Mouse (Mus musculus): ENCODE measurements around the gene Eogt.

The Eogt gene

DNA sequence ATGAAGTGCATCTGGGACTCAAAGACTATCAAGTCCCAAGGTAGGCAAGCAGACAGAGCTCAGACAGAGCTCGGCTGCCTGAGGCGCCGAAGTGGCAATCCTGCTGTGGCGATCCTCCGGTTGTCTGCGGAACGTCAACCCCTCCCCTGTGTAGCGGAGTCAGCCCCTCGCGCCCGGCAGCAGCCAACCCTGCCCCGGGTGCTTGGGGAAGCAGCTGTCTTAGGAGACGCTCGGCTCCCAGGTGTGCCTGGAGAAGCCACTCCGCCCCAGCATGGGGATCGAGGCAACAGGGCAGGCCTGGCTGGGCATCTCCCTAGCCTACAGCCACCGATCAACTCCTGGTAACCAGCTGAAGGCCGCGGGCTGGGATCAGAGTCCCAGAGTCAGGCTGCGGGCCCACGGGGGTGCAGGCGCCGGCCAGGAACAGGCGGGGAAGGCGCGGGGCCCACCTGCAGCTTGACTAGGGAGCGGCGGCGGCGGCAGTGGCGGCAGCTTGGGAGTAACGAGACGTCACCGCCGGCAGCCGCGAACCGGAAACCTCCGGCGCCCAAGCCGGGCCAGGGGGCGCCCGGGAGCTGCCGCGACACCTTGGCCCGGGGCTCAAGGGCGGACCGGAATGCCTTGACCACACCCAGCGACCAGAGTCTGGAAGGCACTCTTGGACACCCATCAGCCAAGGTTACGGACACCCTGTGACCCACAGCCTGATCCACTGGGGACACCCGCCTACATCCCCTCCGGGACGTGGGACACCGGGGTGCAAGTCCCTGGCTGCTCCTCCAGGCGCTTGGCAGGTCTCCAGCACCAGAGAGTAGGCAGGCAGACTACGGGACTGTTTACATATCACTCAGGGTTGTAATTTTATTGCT is at the start of gene Eogt:
Gene Eogt (minus strand): TSS at position 800 of the 869 bp plus-strand sequence.
- in situ Hi-C loops (cut with MboI, MseI): loop anchor here (5.0 to 10.0 kb wide), 2 partner anchors 49 to 276 kb away; no protein-coding TSS in a partner anchor

DNA sequence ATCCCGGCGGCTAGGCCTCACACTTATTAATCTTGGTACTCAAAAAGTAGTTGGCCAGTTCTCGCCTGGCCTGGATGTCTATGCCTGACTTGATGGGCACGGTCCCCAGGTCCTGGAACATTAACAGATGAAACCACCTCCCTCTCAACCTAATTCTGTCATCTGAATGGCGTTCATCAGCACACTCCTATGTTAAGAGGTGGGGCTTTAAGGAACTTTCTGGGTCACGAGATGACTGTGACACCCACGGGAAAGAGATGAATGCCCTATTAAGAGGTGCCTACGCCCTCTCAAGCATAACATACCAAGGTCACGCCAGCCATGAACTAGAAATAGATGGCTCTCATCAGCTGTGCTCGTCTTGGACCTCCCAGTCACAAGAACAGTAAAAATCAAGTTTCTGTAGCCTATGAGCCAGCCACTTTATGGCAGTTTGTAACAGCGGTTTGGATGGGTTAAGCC is 30.4 kb upstream of the Eogt start:
- in situ Hi-C loops (cut with MboI, MseI): no loop called here

DNA sequence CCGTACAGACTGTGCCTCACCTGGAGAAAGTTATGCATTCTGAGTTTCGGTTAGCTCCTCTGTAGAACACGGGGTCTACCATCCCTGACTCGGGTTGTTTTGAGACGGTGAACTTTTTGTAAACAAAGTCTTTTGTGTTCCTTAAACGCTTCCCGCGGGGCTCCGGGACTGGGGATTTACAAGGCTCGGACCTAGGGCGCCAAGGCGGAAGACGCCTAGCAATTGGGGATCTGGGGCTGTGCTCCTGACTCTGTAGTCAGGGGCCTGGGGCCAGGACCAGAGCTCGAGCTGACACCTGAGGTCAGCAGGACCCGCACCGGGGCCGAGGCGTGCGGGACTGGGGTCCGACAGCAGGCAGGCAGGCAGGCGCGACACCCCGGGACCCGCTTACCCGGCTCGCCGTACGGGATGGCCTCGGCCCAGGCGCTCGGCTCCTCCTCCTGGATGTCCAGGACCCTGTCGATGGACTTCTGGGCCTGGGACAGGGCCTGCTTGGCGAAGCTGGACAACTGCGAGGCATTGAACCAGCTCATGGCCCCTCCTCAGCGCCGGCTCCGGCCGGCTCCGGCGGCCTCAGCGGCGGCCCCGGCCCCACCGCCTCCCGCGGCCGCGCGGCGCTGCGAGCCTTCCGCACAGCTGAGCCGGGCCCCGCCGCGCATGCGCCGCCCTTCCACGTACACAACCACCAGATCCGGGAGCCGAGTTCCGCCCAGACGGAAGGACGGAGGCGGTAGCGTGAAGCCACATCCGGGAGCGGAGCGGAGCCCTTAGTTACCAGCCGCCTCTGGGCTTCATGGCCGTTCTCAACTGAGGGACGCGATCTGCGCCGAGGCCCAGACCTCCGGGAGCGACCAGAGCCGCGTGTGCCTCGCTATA is 29.7 kb upstream of the Eogt start, which contains the start of gene Tmf1:
Gene Tmf1 (minus strand): TSS at position 632 of the 876 bp plus-strand sequence.
- in situ Hi-C loops (cut with MboI, MseI): no loop called here

DNA sequence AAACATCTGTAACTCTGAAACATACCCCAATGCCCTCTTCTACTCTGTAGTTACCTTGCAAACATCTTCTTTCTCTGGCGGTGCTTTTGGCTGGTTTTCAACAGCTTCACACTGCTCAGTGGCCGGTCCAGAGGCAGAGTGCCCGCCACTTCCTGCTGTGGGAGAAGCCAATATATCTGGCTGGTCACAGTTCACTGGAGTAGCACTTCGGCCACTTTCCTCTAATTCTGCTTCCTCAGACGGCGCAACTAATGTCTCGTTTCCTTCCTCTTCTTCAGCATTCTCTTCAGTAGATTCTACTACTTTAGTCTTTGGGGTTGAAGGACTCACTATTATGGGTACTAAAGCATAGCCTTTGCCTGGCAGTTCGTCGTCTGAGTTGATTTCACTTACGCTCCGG is 26.7 kb upstream of the Eogt start:
- in situ Hi-C loops (cut with MboI, MseI): no loop called here

DNA sequence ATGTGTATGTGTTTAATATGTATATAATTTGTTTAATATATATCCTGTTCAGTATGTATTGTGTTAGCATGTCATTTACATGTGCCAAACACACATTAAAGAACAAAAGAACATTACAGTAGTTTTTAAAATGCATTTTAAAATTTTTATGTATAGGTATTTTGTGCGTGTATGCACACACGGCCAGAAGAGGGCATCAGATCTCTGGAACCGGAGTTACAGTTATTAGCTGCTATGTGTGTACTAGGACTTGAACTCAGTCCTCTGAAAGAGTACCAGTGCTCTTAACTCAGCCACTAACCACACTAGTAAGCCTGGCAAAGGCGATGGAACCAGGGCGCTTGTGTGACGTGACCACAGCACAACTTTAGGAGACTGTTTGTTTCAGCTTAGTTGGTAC is 1.2 kb upstream of the Eogt start:
- in situ Hi-C loops (cut with MboI, MseI): no loop called here

DNA sequence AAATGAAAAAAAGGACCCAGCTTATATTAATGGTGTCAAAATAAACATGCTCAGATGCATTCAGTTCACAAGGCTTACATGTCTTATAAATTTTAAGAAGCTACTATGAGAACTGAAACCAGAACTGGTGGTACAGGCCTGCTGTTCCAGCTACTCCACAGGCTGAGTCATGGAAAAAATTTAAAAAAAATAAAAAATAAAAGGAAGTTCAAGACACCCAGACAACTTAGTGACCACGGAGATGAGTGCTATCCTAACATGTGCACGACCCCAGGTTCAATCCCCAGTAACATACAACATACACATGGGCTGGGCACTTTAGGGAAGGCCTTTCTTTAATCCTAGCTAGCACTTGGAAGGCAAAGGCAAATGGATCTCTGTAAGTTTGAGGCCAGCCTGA is 739 bp upstream of the Eogt start:
- in situ Hi-C loops (cut with MboI, MseI): loop anchor here (5.0 to 10.0 kb wide), 2 partner anchors 48 to 275 kb away; no protein-coding TSS in a partner anchor

DNA sequence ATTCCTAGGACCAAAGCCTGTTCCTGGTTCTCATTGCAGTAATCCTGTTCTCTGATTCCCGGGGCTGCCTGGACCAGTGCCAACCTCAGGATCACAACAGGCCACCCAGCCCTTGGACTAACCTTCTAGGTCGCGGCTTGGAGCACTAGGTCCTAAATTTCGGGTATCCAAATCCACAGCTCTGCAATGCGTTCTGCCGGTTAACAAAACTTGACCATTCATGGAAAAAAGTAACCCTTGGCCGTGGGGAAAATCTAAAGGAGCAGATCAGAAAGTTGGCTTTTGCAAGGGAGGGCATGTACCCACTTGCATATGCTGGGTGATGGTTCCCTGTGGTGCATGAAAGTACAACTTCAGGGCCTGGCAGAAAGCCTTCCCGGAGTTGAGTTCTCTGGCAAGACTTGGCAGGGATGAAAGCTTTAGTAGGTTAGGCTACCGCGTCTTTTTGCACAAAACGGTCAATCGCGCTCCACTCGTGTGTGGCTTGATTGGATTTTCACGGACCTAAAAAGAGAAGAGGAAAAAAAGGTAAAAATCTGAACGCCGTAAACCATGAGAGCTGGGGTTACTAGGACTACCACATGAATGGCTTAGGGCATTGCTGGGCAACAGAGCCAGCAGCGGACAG is 1.1 kb downstream of the Eogt start:
- in situ Hi-C loops (cut with MboI, MseI): loop anchor here (5.0 to 10.0 kb wide), 2 partner anchors 49 to 277 kb away; no protein-coding TSS in a partner anchor

DNA sequence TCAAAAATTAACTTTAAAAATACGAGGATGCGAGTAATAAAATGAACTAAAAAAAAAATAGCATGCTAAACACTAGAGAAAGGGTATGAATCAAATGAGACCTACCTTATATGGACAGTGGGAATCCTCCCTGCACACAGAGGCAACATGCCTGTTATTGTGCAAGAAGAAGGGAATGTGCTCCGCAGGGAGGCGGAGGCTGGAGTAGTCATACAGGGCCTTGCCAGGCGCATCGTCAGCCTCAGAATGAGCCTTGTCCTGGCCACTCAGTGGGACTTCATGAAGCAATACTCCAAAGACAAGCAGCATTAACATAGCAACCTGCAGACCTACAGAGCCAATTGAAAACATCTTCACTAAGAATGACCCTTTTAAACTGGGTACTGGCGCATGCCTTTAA is 3.8 kb downstream of the Eogt start:
- in situ Hi-C loops (cut with MboI, MseI): loop anchor here (5.0 to 10.0 kb wide), 2 partner anchors 52 to 280 kb away; no protein-coding TSS in a partner anchor

DNA sequence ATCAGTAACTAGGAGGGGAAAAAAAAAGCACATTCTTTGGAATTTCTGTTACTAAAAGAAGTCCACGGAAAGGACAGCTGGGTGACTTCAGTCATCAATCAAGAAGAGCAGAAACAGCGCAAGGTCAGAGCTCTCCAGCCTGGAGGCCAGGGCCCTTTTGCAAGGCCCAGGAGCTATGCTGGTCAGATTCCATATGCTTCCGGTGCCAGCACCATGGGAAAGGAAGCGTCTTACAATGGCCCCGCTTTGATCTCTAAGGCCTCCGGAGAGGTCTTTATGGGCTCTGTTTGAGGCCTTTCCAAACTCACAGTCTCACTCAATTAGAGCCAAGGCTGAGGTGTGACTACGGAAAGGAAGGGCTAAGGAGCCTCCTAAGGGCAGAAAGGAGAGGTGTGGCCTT is 4.6 kb downstream of the Eogt start:
- in situ Hi-C loops (cut with MboI, MseI): loop anchor here in 1 of 2 experiments (10.0 kb wide), 1 partner anchor 280 kb away; no protein-coding TSS in a partner anchor

DNA sequence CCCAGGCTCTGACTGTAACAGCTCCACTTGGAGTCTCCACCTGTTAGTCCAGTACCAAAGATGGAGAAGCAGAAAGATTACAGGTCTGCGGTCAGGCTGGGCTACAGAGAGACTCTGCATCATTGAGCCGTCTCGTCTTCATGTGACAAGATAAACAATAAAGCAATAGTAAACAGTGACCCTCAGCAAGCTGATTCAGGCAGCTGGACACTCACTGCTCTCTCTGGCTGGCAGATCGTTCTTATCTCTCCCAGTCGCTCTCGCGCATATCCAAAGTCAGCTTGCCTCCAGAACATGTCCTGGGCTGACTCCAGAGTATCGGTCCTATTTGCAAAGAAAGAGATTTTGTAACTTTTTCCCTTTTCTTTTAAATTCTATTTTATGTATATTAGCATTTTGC is 6.4 kb downstream of the Eogt start:
- in situ Hi-C loops (cut with MboI, MseI): loop anchor here in 1 of 2 experiments (10.0 kb wide), 1 partner anchor 282 kb away; no protein-coding TSS in a partner anchor

DNA sequence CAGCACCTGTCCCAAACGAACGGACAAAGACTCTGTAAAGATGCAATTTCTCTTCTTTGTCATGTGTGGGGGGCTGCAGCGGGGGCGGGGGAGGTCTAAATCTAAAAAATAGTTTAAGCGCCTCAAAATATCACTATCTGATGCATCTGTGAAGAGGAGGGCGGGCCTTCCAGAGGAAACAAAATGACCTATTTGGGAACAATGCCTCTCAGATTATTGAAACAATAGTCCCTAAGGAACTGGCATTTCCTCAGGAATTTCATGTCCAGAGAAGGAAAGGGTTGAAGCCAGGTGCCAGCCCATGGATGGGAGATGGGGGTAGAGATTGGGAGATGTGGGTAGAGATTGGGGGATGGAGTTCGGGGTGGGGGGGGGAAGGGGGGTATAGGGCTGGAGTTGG is 7.2 kb downstream of the Eogt start:
- in situ Hi-C loops (cut with MboI, MseI): loop anchor here in 1 of 2 experiments (10.0 kb wide), 1 partner anchor 283 kb away; no protein-coding TSS in a partner anchor

DNA sequence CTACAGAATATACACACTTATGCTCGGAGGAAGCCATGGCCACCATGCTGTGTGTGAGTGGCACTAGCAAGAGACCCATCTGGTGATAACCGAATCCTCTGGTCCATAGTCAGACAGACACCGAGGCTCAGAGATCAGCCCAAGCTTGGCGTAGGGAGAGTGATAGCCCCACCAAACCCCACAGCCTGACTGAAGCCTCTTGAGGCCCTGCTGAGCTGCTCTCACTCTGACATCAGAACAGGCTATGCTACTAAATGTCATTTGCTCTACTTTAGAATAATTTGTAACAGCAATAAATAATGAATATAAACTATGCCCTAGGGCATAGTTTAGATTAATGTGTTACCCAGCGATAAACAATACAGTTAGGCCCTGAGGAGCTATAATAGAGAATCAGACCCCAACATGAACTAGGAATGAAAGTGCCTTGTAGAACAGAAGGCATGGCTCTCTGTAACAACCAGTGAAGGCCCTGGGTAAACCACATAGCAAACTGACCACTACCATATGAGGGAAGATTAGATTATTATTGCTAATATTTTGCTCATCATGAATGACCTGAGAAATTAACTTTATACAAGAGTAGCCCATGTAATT is 16.2 kb downstream of the Eogt start:
- in situ Hi-C loops (cut with MboI, MseI): no loop called here

DNA sequence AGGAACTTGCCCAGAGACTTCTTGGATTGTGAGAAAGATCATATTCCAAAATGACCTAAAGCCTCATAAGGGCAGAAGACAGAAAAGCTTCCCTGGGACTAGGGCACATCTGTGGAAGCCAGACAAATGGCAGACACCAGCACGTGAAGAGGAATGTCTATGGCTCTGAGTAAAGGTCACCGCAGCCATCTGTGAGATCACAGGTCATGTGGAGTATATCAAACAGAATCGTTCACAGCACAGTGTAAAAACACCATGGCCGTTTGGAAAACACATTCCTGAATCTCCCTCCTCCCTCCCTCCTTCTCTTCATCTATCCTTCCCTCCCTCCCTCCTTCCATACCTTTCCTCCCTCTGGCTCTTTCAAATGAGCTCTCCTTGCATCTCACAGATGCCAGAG is 17.2 kb downstream of the Eogt start:
- in situ Hi-C loops (cut with MboI, MseI): no loop called here

DNA sequence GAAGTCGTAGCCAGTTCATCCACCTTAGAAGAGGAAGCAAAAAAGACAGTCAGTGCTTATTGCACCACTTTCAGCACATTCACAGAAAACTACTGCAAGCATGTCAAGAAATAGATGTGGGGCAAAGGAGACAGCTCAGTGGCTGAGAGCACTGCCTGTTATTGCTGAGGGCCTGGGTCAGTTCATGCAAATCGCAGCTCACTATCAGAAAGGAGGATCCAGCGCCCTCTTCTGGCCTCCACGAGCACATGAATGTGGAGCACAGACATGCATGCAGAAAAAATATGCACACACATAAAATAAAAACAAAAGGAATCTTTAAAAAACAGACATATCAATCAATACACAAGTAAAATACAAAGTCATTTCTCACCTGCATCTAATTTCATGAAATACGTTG is 18.0 kb downstream of the Eogt start:
- in situ Hi-C loops (cut with MboI, MseI): no loop called here

DNA sequence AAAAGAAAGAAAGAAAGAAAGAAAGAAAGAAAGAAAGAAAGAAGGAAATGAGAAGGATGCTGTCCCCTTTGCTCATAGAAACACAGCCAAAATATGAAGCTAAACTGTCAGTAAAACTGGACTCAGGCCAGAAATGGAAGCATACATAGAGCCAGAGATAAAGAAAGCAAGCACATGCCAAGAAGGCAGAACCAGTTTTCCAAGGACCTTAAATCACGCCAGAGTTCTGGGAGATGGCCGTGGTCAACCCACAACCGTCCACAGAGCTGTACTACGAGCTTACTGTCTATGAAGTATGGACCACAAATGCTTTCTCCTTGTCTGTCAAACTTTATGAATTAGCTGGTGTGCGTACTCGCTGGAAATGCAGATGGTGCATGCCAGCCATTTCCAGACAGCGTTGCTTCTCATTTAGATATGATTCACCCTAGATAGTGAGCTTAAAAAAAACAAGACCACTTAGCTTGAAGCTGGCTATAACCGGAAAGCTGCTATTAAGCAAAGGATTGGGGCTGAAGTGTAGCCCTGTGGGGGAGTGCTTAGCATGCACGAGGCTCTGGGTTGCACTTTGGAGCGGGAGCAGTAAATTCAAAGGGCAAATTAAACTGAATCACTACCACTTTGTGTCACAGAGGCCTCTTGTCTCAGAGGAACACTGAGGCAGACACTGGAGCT is 24.5 kb downstream of the Eogt start:
- in situ Hi-C loops (cut with MboI, MseI): no loop called here

DNA sequence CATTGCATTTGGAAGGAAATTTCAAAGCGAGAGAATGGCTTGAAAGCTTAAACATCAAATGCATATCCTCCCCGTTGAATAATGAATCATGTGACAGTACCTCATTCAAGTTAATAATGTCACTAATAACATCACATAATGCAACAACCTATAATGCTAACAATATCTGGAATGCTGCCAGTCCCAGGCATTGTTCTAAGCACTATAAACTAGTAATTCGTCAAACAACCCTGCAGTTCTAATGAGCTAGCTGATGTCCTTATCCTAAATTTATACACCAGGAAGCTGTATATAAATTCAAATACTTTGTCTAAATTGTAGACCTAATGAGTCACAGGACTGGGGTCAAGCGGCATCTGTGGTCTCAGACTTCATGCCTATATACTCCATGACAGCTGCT is 28.1 kb downstream of the Eogt start:
- in situ Hi-C loops (cut with MboI, MseI): no loop called here

DNA sequence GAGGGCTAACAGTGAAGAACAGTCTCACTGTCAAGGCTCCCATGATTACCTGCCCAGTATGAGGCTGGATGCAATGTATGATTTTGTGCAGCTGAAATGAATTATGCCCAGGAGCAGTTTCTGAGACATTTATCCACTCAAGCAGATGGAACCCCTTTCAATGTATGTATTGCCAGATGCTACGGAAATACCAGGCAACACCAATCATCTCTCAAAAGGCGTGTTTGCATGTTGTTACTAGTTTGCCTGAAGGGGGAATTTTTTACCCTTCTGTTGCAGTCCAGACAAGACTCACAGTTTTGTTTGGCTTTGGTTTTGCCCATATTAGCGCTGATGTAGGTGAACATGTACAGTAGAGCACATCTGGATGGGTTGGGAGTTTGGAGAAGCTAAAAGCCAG is 30.7 kb downstream of the Eogt start:
- in situ Hi-C loops (cut with MboI, MseI): no loop called here

DNA sequence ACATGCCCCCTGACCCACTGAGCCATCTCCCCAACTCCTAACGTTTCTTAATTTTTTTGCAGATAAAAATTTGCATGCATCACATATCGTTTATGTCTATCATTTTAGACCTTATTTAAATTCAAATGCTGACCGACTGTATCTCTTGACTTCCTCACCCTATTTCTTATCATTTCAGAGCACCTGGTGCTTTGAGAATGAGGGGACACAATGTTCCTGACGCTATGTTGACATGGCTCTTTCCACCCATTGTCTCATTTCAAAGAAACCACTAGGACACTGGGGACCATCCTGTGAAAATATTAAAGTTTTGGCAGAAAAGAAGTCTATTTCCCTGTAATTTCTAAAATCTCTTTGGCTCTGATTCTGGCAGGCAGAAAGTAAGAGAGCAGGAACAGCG is 32.1 kb downstream of the Eogt start:
- in situ Hi-C loops (cut with MboI, MseI): no loop called here

DNA sequence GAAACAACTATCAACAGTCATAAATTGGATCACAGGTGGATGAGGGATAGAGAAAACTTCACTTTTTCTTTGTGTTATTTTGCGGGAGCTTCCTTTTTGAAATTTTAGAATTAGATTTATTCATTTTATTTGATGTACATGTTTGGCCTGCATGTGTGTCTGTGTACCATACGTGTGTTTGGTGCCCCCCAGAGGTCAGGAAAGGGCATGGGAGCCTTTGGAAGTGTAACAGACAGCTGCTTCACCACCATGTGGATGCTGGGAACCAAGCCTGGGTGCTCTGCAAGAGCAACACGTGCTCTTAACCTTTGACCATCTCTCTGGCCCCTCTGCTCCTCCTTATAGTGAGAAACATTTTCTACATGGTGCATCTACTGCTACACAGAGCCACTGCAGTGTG is 34.2 kb downstream of the Eogt start:
- in situ Hi-C loops (cut with MboI, MseI): no loop called here

DNA sequence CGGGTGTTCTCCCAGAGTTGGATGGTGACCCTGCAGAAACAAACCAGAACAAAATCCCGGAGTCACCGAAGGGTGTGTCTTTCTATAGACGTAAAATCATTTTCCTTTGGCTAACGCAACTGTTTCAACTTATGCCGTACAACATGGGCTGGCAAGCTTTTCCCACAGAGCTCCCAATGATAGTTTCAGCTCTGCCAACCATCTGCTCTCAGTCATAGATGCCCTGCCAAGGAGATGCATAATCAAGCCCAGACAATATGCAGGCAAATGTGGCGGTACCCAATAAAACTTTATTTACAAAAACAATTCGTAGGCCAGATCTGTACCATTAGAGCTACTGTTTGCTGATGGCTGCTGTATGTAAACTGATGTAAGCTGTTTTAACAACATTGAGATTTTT is 36.8 kb downstream of the Eogt start:
- in situ Hi-C loops (cut with MboI, MseI): no loop called here

Data from T-helper 17 cell (primary cell).